Mouse (Mus musculus) MEL (cell line): ENCODE measurements around the gene Cr1l.

ENCODE experiments used
- BHLHE40 ChIP-seq: IDR thresholded peaks from 2 replicates; pipeline ENCODE4 v1.6.1; 2012; ENCODE audit warnings: low read depth, mild to moderate bottlenecking, inconsistent platforms, low read length, improper control_type of control experiment, borderline replicate concordance
- CTCF ChIP-seq, 3 experiments: IDR thresholded peaks in 2 of 3; conservative IDR thresholded peaks in 1 of 3; 2 replicates each; pipeline ENCODE4 v1.5.1; 2011 to 2012; ENCODE audit warnings: low read length in 3 of 3, low read depth in 2 of 3, mild to moderate bottlenecking in 2 of 3, improper control_type of control experiment in 1 of 3, inconsistent platforms in 1 of 3, mixed read lengths in 1 of 3, moderate library complexity in 1 of 3; ENCODE audit not compliant: control insufficient read depth in 1 of 3, insufficient read depth in 1 of 3, poor library complexity in 1 of 3, severe bottlenecking in 1 of 3
- EP300 ChIP-seq, 2 experiments: IDR thresholded peaks; 2 replicates each; pipeline ENCODE4 v1.6.1; 2011; ENCODE audit warnings: improper control_type of control experiment in 2 of 2, low read length in 2 of 2, low read depth in 1 of 2, mild to moderate bottlenecking in 1 of 2
- ETS1 ChIP-seq: IDR thresholded peaks from 2 replicates; pipeline ENCODE4 v1.6.1; 2012; ENCODE audit warnings: low read depth, mild to moderate bottlenecking, inconsistent platforms, low read length, improper control_type of control experiment, moderate library complexity
- GABPA ChIP-seq: IDR thresholded peaks from 2 replicates; pipeline ENCODE4 v1.6.1; 2012; ENCODE audit warnings: low read depth, mild to moderate bottlenecking, inconsistent platforms, low read length, improper control_type of control experiment, moderate library complexity
- GATA1 ChIP-seq: IDR thresholded peaks from 2 replicates; pipeline ENCODE4 v1.6.1; 2011; ENCODE audit warnings: low read depth, low read length, improper control_type of control experiment
- KAT2A ChIP-seq: conservative IDR thresholded peaks from 2 replicates; pipeline ENCODE4 v1.6.1; 2012; ENCODE audit warnings: low read depth, low read length, improper control_type of control experiment, inconsistent platforms
- MAFK ChIP-seq: IDR thresholded peaks from 2 replicates; pipeline ENCODE4 v1.6.1; 2011; ENCODE audit warnings: low read depth, mild to moderate bottlenecking, low read length, improper control_type of control experiment, borderline replicate concordance
- MAX ChIP-seq: IDR thresholded peaks from 2 replicates; pipeline ENCODE4 v1.6.1; 2011; ENCODE audit warnings: low read length, improper control_type of control experiment
- MYB ChIP-seq: IDR thresholded peaks from 2 replicates; pipeline ENCODE4 v1.6.1; 2011; ENCODE audit warnings: mild to moderate bottlenecking, low read depth, low read length, improper control_type of control experiment
- POLR2A ChIP-seq, 2 experiments: IDR thresholded peaks; 2 replicates each; pipeline ENCODE4 v1.6.1; 2011 to 2012; ENCODE audit warnings: low read length in 2 of 2, mild to moderate bottlenecking in 2 of 2, control low read depth in 1 of 2, improper control_type of control experiment in 1 of 2, low read depth in 1 of 2, moderate library complexity in 1 of 2; ENCODE audit not compliant: control insufficient read depth in 1 of 2, insufficient read depth in 1 of 2, poor library complexity in 1 of 2
- RCOR1 ChIP-seq: IDR thresholded peaks from 2 replicates; pipeline ENCODE4 v1.6.1; 2012; ENCODE audit warnings: low read depth, mild to moderate bottlenecking, inconsistent platforms, low read length, improper control_type of control experiment
- USF1 ChIP-seq: IDR thresholded peaks from 2 replicates; pipeline ENCODE4 v1.6.1; 2014; ENCODE audit warnings: low read depth, mild to moderate bottlenecking, inconsistent platforms, low read length, improper control_type of control experiment, moderate library complexity
- ZKSCAN1 ChIP-seq: IDR thresholded peaks from 2 replicates; pipeline ENCODE4 v1.6.1; 2012; ENCODE audit warnings: low read depth, mild to moderate bottlenecking, inconsistent platforms, low read length, improper control_type of control experiment, moderate library complexity

GRCm38 (mm10) chr1:195129867-195130266, 1.5 kb downstream of the Cr1l start:
- no peak for TF ChIP-seq KAT2A
- TF ChIP-seq ETS1: no peak
- TF ChIP-seq POLR2A (IDR thresholded peaks at IDR 0.05; ENCODE audit: control insufficient read depth in 1 of 2, insufficient read depth in 1 of 2, low read depth in 1 of 2, low read length in 2 of 2, poor library complexity in 1 of 2): no peak
- no peak for TF ChIP-seq CTCF (IDR thresholded peaks at IDR 0.05 in 2 of 3, conservative IDR thresholded peaks at IDR 0.05 in 1 of 3; ENCODE audit: control insufficient read depth in 1 of 3, insufficient read depth in 1 of 3, low read depth in 2 of 3, low read length in 3 of 3, poor library complexity in 1 of 3, severe bottlenecking in 1 of 3)
- no peak for TF ChIP-seq GATA1
- no peak for TF ChIP-seq BHLHE40
- TF ChIP-seq ZKSCAN1: no peak
- TF ChIP-seq MYB: no peak
- TF ChIP-seq GABPA: no peak
- no peak for TF ChIP-seq EP300 (IDR thresholded peaks at IDR 0.05; ENCODE audit: low read depth in 1 of 2, low read length in 2 of 2)
- TF ChIP-seq MAX: no peak
- no peak for TF ChIP-seq MAFK
- TF ChIP-seq USF1: no peak
- no peak for TF ChIP-seq RCOR1
